Mouse (Mus musculus) adrenal gland, postnatal 10 days (tissue): Measurements from ENCODE around the gene Galnt9. TPM values are rescaled to one million over a fixed set of nuclear protein-coding genes. Genes with fewer than 3 reads are reported as not detected.

Experiments
- DNase-seq: peaks from one replicate; pipeline ENCODE4 v3.0.0; 2021; ENCODE audit warnings: mixed read lengths
- total RNA-seq, 2 experiments: library from RNA; stranded (reverse); gene quantifications; 2 replicates each; pipeline ENCODE4 v1.2.3; 2021

The Galnt9 gene
- total RNA-seq, 2 experiments from 2014 or later: 0.27 to 0.30 TPM

- no peak for DNase-seq
These were observed 8.2 kb upstream of the Galnt9 start for GRCm38 (mm10) chr5:110535964-110536363.

GRCm38 (mm10) chr5:110540947-110541346 is 3.2 kb upstream of the Galnt9 start:
- peak; percentile 35 for DNase-seq

GRCm38 (mm10) chr5:110541456-110541855 is 2.7 kb upstream of the Galnt9 start:
- no peak for DNase-seq

GRCm38 (mm10) chr5:110544691-110545069 is 525 bp downstream of the Galnt9 start:
- no peak for DNase-seq

GRCm38 (mm10) chr5:110545311-110545710 is 1.2 kb downstream of the Galnt9 start:
- no peak for DNase-seq

- DNase-seq: no peak
These were observed 2.0 kb downstream of the Galnt9 start for GRCm38 (mm10) chr5:110546136-110546535.

- DNase-seq: no peak
These were observed 2.7 kb downstream of the Galnt9 start for GRCm38 (mm10) chr5:110546726-110547406.

- DNase-seq: no peak
These were observed 4.3 kb downstream of the Galnt9 start for GRCm38 (mm10) chr5:110548446-110548845.

GRCm38 (mm10) chr5:110550189-110550588 is 6.0 kb downstream of the Galnt9 start:
- DNase-seq: no peak

GRCm38 (mm10) chr5:110550841-110551240 is 6.7 kb downstream of the Galnt9 start:
- DNase-seq: no peak

- DNase-seq: no peak
These were observed 7.8 kb downstream of the Galnt9 start for GRCm38 (mm10) chr5:110552005-110552404.

GRCm38 (mm10) chr5:110553315-110553714 is 9.2 kb downstream of the Galnt9 start:
- no peak for DNase-seq

GRCm38 (mm10) chr5:110555198-110555597 is 11.0 kb downstream of the Galnt9 start:
- no peak for DNase-seq

- DNase-seq: peak; percentile 92
These were observed 14.2 kb downstream of the Galnt9 start for GRCm38 (mm10) chr5:110558368-110558767.

GRCm38 (mm10) chr5:110559679-110560078 is 15.5 kb downstream of the Galnt9 start:
- no peak for DNase-seq

GRCm38 (mm10) chr5:110562741-110563326 is 18.7 kb downstream of the Galnt9 start:
- DNase-seq: no peak

GRCm38 (mm10) chr5:110564986-110565644 is 21.0 kb downstream of the Galnt9 start:
- no peak for DNase-seq

GRCm38 (mm10) chr5:110567547-110567946 is 23.4 kb downstream of the Galnt9 start:
- DNase-seq: no peak

GRCm38 (mm10) chr5:110574888-110575287 is 30.7 kb downstream of the Galnt9 start:
- DNase-seq: no peak

- no peak for DNase-seq
These were observed 35.1 kb downstream of the Galnt9 start for GRCm38 (mm10) chr5:110579296-110579695.

GRCm38 (mm10) chr5:110580569-110581239 is 36.5 kb downstream of the Galnt9 start:
- no peak for DNase-seq

GRCm38 (mm10) chr5:110582647-110583538 is 38.7 kb downstream of the Galnt9 start:
- DNase-seq: peak; percentile 38
